Comparison of ENCODE assay signal across 8 mouse cellular contexts in the genomic region with DNA sequence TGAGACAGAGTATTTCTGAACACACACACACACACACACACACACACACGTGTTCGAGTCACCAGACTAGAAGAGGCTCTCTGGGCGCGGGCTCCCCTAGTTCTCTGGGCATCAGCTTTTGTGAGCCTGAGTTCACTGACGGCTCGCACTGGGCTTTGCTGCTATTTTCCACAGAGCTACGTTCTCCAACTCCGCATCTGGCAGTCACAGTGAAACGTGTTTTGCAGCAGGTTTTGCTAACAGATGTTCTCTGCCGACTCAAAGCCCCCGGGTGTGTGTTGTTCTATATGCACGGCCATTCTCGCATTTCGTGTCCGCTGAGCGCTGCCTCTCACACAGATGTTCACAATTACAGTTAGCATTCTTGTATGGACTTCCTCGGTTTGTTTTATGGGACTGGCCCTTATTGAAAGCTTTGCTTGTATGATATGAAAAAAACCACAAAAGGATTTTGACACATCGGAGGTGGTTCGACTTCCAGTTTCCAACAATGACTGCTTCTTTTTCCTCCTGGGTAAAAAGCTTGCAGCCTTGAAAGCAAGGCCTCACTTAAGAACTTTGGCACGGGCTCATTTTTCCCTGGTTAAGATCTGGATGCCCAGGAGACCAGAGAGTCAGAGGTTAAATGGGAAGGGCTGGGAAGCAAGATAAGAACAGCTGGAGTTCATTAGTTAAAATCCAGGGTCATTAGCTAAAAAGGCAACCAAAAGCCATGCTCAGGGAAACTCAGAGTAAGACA. TPM values are rescaled to one million over a fixed set of nuclear protein-coding genes. Genes with fewer than 3 reads are reported as not detected.
DNase-seq lines count a peak whose midpoint lies in the region; ATAC-seq lines count a peak whose summit lies in the region.
"Had no signal": no experiment of that assay in that cellular context is flagged by ENCODE, and none has a peak within 500 bp of the region (broad histone marks: within the 10 kb centered on the region; RNA-seq: fewer than 3 reads in every experiment).

No protein-coding gene starts in this region.

- H3K4me2 ChIP-seq in forebrain, embryonic 16.5 days (ENCODE audit: low read length) = no peak overlapping the region
- no peak overlapping the region for H3K4me2 ChIP-seq in kidney, embryonic 14.5 days (replicated peaks; ENCODE audit: low read depth, low read length)

- 47% methylated on average over 20 of the region's 20 CpGs for WGBS in forebrain, embryonic 16.5 days
- 51% methylated on average over 20 of the region's 20 CpGs for WGBS in kidney, embryonic 14.5 days

- no peak overlapping the region for H3K9ac ChIP-seq in forebrain, embryonic 16.5 days (replicated peaks; ENCODE audit: low read depth, low read length)
- H3K9ac ChIP-seq in kidney, embryonic 14.5 days (ENCODE audit: low read depth, low read length) = no peak overlapping the region

- H3K4me1 ChIP-seq in forebrain, embryonic 16.5 days (replicated peaks; ENCODE audit: control insufficient read depth, insufficient read depth, low read length) = no peaks in the 10 kb centered on the region
- H3K4me1 ChIP-seq in kidney, embryonic 14.5 days (ENCODE audit: control insufficient read depth, insufficient read depth, low read length) = no peaks in the 10 kb centered on the region

- no peak overlapping the region for H3K4me3 ChIP-seq in forebrain, embryonic 16.5 days (replicated peaks; ENCODE audit: low read length)
- no peak overlapping the region for H3K4me3 ChIP-seq in kidney, embryonic 14.5 days (ENCODE audit: low read length)

- peak; percentile 6 for DNase-seq in right cerebral cortex, postnatal 14 days
- no peak for DNase-seq in right cerebral cortex, postnatal 36 days (ENCODE audit: low spot score in 2 of 2)
- peak; percentile 31 for DNase-seq in skeletal muscle tissue, adult 2 months (ENCODE audit: low read depth, low spot score)
- no peak for DNase-seq in thymus, postnatal 25 days
- no peak for DNase-seq in frontal cortex, postnatal 25 days (ENCODE audit: low spot score in 2 of 2)

- peak; percentile 52; the same call in 1 of the 2 replicates for ATAC-seq in forebrain, embryonic 16.5 days
- no peak for ATAC-seq in kidney, embryonic 14.5 days (ENCODE audit: low FRiP score, low TSS enrichment)

- no peaks in the 10 kb centered on the region for H3K36me3 ChIP-seq in forebrain, embryonic 16.5 days (ENCODE audit: control insufficient read depth, insufficient read depth)
- H3K36me3 ChIP-seq in kidney, embryonic 14.5 days (ENCODE audit: control insufficient read depth, insufficient read depth, low read length) = no peaks in the 10 kb centered on the region

- H3K9me3 ChIP-seq in forebrain, embryonic 16.5 days (ENCODE audit: control insufficient read depth, low read length) = no peaks in the 10 kb centered on the region
- no peaks in the 10 kb centered on the region for H3K9me3 ChIP-seq in kidney, embryonic 14.5 days (ENCODE audit: control insufficient read depth, low read length)

- H3K27ac ChIP-seq in forebrain, embryonic 16.5 days (ENCODE audit: low read length) = no peak overlapping the region
- peak overlapping the region; percentile 43; the same call in 1 of the 2 replicates for H3K27ac ChIP-seq in kidney, embryonic 14.5 days (ENCODE audit: low read depth, low read length)

- H3K27me3 ChIP-seq in forebrain, embryonic 16.5 days (replicated peaks; ENCODE audit: control insufficient read depth, insufficient read depth, low read length) = no peaks in the 10 kb centered on the region
- H3K27me3 ChIP-seq in kidney, embryonic 14.5 days (ENCODE audit: control insufficient read depth, insufficient read depth, low read length) = no peaks in the 10 kb centered on the region

RNA-seq across cellular contexts. Expression of a gene that starts 13.4 kb away (rescaled TPM):
- 0.36 and 0.56 TPM in 2 replicates for polyA plus RNA-seq in forebrain, embryonic 16.5 days (2015; fragmentation: Nextera tagmentation; extraction: Ambion mirVana)
- polyA plus RNA-seq in kidney, embryonic 14.5 days (2014; fragmentation: Nextera tagmentation; extraction: Ambion mirVana) = 0.53 and 0.93 TPM in 2 replicates
- polyA plus RNA-seq: large intestine, adult 2 months had no signal

RNA-seq across cellular contexts. Expression of a gene that starts 33.1 kb away (rescaled TPM):
- 23.0 and 23.1 TPM in 2 replicates for polyA plus RNA-seq in forebrain, embryonic 16.5 days (2015; fragmentation: Nextera tagmentation; extraction: Ambion mirVana)
- 6.1 and 13.7 TPM in 2 replicates for polyA plus RNA-seq in kidney, embryonic 14.5 days (2014; fragmentation: Nextera tagmentation; extraction: Ambion mirVana)

Comparison
In these comparisons a context has a peak if more than half of its experiments do, and no peak if none do; other contexts are left out.
1. DNase-seq: peak in right cerebral cortex, postnatal 14 days (single experiment) and skeletal muscle tissue, adult 2 months (single experiment); none in right cerebral cortex, postnatal 36 days (0 of 2), thymus, postnatal 25 days (single experiment) and frontal cortex, postnatal 25 days (0 of 2).